Mouse (Mus musculus) forebrain, postnatal 0 days (tissue): ENCODE measurements around the gene Slc2a1. TPM values are rescaled to one million over a fixed set of nuclear protein-coding genes. Genes with fewer than 3 reads are reported as not detected.

ENCODE experiments used
- ATAC-seq: fragments of 200-750 bp; cut with Nextera tagmentation; 2 replicates; pipeline ENCODE4 v1.8.0; 2017; ENCODE audit warnings: mild to moderate bottlenecking, moderate library complexity
- DNase-seq: peaks from one replicate; pipeline ENCODE4 v3.0.0-alpha.2; 2015
- H3K27ac ChIP-seq: fragments of 300-500 bp; sonication (generic); 2 replicates; pipeline ENCODE4 v1.5.1; 2014; ENCODE audit warnings: low read depth, mild to moderate bottlenecking, antibody characterized with exemption, low read length, moderate library complexity, mixed read lengths
- H3K27me3 ChIP-seq: fragments of 300-500 bp; sonication (generic); 2 replicates; pipeline ENCODE4 v1.6.1; 2014; ENCODE audit warnings: mild to moderate bottlenecking, low read length, mixed read lengths; ENCODE audit not compliant: insufficient read depth
- H3K36me3 ChIP-seq: fragments of 300-500 bp; sonication (generic); 2 replicates; pipeline ENCODE4 v1.6.1; 2014; ENCODE audit warnings: mild to moderate bottlenecking, moderate library complexity; ENCODE audit not compliant: insufficient read depth
- H3K4me1 ChIP-seq: fragments of 300-500 bp; sonication (generic); 2 replicates; pipeline ENCODE4 v1.6.1; 2014; ENCODE audit warnings: antibody characterized with exemption; ENCODE audit not compliant: insufficient read depth
- H3K4me2 ChIP-seq: fragments of 300-500 bp; sonication (generic); 2 replicates; pipeline ENCODE4 v1.6.1; 2014; ENCODE audit warnings: low read depth, mild to moderate bottlenecking, moderate library complexity
- H3K4me3 ChIP-seq: fragments of 300-500 bp; sonication (generic); 2 replicates; pipeline ENCODE4 v1.5.1; 2014; ENCODE audit warnings: low read depth, low read length, mixed read lengths
- H3K9ac ChIP-seq: fragments of 300-500 bp; sonication (generic); 2 replicates; pipeline ENCODE4 v1.6.1; 2014; ENCODE audit warnings: mild to moderate bottlenecking
- H3K9me3 ChIP-seq: fragments of 300-500 bp; sonication (generic); 2 replicates; pipeline ENCODE4 v1.6.1; 2016; ENCODE audit warnings: low read length
- CTCF ChIP-seq: sonication (generic); IDR thresholded peaks from 2 replicates; pipeline ENCODE4 v1.5.1; 2016; ENCODE audit warnings: antibody characterized with exemption, control low read depth, low read depth
- WGBS: fragments of 180-500 bp; shearing (Covaris S2); extraction: QIAGEN DNeasy Blood & Tissue Kit; methylation state at CpG from one replicate; pipeline ENCODE4 v1.1.7; 2014; 5-methylcytosine and 5-hydroxymethylcytosine counted together
- polyA plus RNA-seq: library from polyadenylated mRNA; unstranded; fragments of >200 nt; fragmentation: Nextera tagmentation; extraction: Ambion mirVana; gene quantifications from 2 replicates; pipeline ENCODE4 v1.2.1, GENCODE M21; 2015
- total RNA-seq: library from RNA; depleted of rRNA; stranded (reverse); fragments of >200 nt; gene quantifications from 2 replicates; pipeline ENCODE4 v1.2.3, GENCODE M21; 2014

The Slc2a1 gene
- total and polyA plus RNA-seq, 2 experiments from 2014 or later: 41.4 to 64.8 TPM

DNA sequence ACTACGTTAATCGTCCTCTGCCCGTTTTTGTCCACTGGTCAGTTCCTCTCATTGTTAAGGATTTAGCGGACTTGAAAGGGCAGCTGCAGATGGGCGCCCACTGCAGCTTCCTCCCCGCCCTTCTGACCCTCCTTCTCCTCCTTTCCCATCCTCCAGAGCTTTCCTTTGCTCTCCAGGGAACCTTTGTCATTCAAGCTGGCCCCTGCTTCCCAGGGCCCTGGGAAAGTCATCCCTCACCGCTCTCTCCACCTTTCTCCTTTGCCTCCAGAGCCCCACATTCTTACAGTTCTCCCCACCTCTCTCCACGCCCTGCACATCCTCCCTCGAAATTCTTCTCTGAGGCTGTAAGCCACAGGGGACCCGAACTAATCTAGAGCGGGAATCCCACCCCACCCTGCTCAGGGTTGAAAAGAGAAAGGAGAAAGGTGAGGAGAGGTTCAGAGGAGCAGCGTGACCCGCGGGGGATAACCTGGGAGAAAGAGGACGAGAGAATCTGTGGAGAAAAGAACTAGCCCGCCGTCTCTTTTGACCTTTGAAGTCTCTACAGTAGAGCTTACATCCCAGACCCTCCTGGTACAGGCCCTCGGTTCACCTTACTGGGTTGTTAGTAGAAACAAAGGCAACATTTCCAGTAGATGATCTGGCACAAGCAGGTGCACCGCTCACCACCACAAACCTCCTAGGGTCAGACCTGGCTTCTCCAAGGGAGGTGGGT lies 36.7 kb upstream of the Slc2a1 start:
- no peak for TF ChIP-seq CTCF
- Histone ChIP-seq H3K27ac (no peak overlapping the region), H3K4me1 (no peaks in the 10 kb centered on the region), H3K36me3 (no peaks in the 10 kb centered on the region), H3K4me2 (no peak overlapping the region), H3K27me3 (peaks cover 9% of the 10 kb centered on the region; the same call in 1 of the 2 replicates), H3K9ac (no peak overlapping the region), H3K4me3 (no peak overlapping the region), H3K9me3 (no peaks in the 10 kb centered on the region)
- DNase-seq: no peak
- no peak for ATAC-seq
- WGBS: 26% methylated on average over 19 of the region's 19 CpGs

DNA sequence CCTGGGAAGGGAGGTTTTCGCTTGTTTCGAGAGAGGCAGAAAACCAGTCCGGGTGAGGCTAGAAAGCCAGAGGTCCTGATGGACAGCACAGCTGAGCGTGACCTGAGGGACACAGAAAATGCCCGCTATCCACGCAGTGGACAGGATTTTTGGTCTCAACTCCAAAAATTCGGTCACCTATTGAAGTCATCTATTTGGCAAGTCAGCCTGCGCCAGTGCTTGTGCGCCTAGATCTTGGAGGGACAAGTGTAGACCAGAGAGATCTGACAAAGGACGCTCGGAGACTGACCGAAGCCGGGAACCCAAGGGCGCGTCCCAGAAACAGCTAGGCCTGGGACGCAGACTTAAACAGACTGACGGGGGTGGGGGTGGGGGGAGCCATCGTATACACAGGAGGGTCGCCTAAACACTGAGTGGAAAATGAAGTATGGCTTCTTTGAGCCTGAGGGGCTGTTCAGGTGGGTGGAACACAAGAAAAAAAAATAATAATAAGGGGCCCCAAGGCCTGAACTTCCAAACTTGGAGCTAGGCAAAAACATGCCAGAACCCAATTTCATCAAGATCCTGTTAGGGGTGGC lies 36.1 kb upstream of the Slc2a1 start:
- no peak for DNase-seq
- no peak for ATAC-seq

DNA sequence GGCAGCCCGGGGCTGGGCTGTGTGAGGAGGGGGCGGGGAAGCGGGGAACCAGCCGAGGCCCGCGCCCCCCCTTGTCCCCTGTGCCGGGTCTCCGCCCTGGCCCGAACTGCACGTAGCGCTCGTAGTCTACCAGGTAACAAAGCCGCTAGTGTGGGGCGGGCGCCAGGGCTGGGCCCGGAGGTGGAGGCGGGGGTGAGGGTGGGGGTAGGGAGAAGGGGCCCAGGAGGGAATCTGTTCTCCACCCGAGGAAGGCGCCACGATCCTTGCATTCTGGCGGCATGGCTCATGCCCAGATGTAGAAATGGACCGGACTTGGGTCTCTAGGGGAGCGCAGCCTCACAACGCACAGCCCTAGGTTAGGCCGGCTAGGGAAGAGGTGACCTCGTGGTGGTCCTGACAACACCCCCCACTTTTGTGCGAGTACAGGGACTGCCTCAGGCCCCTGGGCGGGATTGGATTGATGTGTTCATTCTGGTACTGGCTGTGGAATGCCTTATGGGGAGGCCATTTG lies 35.5 kb upstream of the Slc2a1 start:
- Histone ChIP-seq H3K4me3 (0 out of 2 replicates have a peak overlapping the region, but pooled peaks have one; percentile 10), H3K9ac (no peak overlapping the region), H3K27ac (no peak overlapping the region), H3K4me1 (no peaks in the 10 kb centered on the region), H3K36me3 (no peaks in the 10 kb centered on the region), H3K27me3 (peaks cover 9% of the 10 kb centered on the region; the same call in 1 of the 2 replicates), H3K4me2 (peak overlapping the region; percentile 36), H3K9me3 (no peaks in the 10 kb centered on the region)
- 8% methylated on average over 28 of the region's 28 CpGs for WGBS
- ATAC-seq (no peak), DNase-seq (no peak)
- TF ChIP-seq CTCF: no peak

More for the DNA sequence above, 36.1 kb upstream of the Slc2a1 start:
- H3K4me2 ChIP-seq: peak overlapping the region; percentile 36
- no peak overlapping the region for H3K27ac ChIP-seq
- TF ChIP-seq CTCF: no peak
- H3K9me3 ChIP-seq: no peaks in the 10 kb centered on the region
- H3K36me3 ChIP-seq: no peaks in the 10 kb centered on the region
- no peaks in the 10 kb centered on the region for H3K4me1 ChIP-seq
- H3K27me3 ChIP-seq: peaks cover 9% of the 10 kb centered on the region; the same call in 1 of the 2 replicates
- 34% methylated on average over 19 of the region's 19 CpGs for WGBS
- 0 out of 2 replicates have a peak overlapping the region, but pooled peaks have one; percentile 10 for H3K4me3 ChIP-seq
- no peak overlapping the region for H3K9ac ChIP-seq

DNA sequence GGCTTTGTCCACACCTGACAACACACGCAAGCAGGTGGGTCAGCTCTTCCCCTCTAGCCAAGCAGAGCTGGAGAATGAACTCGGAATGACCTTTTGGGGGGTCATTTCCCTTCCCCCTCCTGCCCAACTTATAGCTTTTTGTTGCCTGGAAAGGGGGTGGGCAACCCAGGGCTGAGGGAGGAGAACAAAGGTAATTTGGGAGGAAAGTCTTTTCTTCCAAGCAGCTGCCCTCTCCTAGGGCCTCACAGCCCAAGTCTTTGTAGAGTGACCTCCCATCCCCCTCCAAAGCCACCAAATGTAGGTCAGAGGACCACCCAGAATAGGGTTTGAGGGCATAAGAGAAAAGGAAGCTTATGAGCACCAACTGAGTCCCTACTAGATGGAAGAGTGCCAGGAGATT lies 34.9 kb upstream of the Slc2a1 start:
- no peak for DNase-seq
- no peak for TF ChIP-seq CTCF
- Histone ChIP-seq H3K4me3 (no peak overlapping the region), H3K4me1 (no peaks in the 10 kb centered on the region), H3K9ac (no peak overlapping the region), H3K27me3 (peaks cover 9% of the 10 kb centered on the region; the same call in 1 of the 2 replicates), H3K36me3 (no peaks in the 10 kb centered on the region), H3K4me2 (no peak overlapping the region), H3K9me3 (no peaks in the 10 kb centered on the region), H3K27ac (no peak overlapping the region)
- 40% methylated on average over 2 of the region's 2 CpGs for WGBS
- no peak for ATAC-seq

DNA sequence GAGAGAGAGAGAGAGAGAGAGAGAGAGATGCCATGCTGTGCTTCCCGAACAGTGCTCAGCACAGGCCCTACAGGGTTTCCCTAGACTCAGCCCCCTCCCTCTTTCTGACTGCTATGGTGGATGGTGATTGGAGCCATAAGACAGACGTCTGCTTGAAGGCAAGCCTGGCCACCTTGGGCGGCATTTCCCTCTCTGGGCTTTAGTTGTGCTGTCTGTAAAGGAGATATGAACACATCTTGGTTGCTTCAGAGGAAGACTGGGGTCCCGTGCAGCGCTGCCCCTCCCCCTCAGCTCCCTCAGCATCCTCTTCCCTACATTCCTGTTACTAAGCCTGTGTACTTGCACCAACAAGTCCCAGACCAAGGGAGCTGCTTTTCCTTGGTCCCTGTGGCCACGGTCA lies 33.9 kb upstream of the Slc2a1 start:
- no peaks in the 10 kb centered on the region for H3K36me3 ChIP-seq
- no peak overlapping the region for H3K9ac ChIP-seq
- no peaks in the 10 kb centered on the region for H3K9me3 ChIP-seq
- H3K4me2 ChIP-seq: no peak overlapping the region
- no peak for TF ChIP-seq CTCF
- peaks cover 9% of the 10 kb centered on the region; the same call in 1 of the 2 replicates for H3K27me3 ChIP-seq
- 22% methylated on average over 6 of the region's 6 CpGs for WGBS
- no peak overlapping the region for H3K4me3 ChIP-seq
- no peaks in the 10 kb centered on the region for H3K4me1 ChIP-seq
- ATAC-seq (no peak), DNase-seq (no peak)
- no peak overlapping the region for H3K27ac ChIP-seq

DNA sequence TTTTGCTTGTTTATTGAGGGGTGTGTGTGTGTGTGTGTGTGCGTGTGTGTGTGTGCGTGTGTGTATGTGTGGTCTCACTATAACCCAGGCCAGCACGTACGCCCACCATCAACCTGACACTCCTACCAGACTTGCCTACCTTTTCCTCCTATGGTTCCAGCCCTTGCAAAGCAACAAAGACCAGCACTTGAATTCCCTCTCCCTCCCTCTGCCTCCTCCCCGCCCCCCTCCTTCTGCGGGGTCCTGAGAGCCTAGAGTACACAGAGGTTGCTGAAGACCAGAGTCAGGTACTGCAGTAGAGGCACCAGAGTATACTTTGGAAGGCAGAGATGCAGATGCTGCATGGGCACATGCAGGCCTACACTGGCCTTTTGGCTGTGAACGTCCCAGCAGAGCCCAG lies 33.2 kb upstream of the Slc2a1 start:
- TF ChIP-seq CTCF: no peak
- no peak overlapping the region for H3K9ac ChIP-seq
- no peak for DNase-seq
- H3K9me3 ChIP-seq: no peaks in the 10 kb centered on the region
- no peaks in the 10 kb centered on the region for H3K4me1 ChIP-seq
- H3K4me2 ChIP-seq: no peak overlapping the region
- no peak for ATAC-seq
- H3K4me3 ChIP-seq: no peak overlapping the region
- 42% methylated on average over 7 of the region's 7 CpGs for WGBS
- H3K36me3 ChIP-seq: no peaks in the 10 kb centered on the region
- H3K27ac ChIP-seq: no peak overlapping the region
- H3K27me3 ChIP-seq: peaks cover 9% of the 10 kb centered on the region; the same call in 1 of the 2 replicates

DNA sequence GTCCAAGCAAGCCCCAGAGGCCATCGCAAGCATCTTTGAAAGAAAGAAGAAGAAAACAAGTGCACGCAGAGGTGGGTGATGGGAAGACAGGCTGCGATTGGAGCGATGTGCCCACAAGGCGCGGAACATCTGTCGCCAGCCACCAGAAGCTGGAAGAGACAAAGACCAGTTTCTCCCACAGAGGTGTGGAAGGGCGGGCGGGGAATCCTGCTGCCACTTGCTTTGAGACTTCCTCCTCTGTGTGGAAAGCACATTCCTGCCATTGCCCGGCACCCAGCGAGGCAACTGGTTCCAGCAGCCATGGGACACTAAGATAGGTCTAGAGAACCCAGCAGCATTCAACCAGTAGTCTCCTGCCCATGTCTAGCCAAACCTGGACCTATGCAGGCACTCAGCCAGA lies 32.2 kb upstream of the Slc2a1 start:
- Histone ChIP-seq H3K27me3 (peaks cover 9% of the 10 kb centered on the region; the same call in 1 of the 2 replicates), H3K27ac (no peak overlapping the region), H3K9ac (no peak overlapping the region), H3K4me3 (no peak overlapping the region), H3K4me2 (no peak overlapping the region), H3K9me3 (no peaks in the 10 kb centered on the region), H3K4me1 (no peaks in the 10 kb centered on the region), H3K36me3 (no peaks in the 10 kb centered on the region)
- TF ChIP-seq CTCF: no peak
- WGBS: 92% methylated on average over 11 of the region's 11 CpGs
- DNase-seq: no peak
- ATAC-seq: no peak
